Mouse (Mus musculus) brain, embryonic 18.5 days (tissue): ENCODE results near the gene Olfr1512.
A peak's percentile ranks its signal among the peaks of the same experiment; 100 is the strongest.
"Not testable (repeated sequence)": the region's sequence is repeated elsewhere in the genome, so short reads cannot be mapped to it uniquely, and the experiment has no call there.

Source experiments
- DNase-seq: peaks from one replicate; pipeline ENCODE4 v3.0.0-alpha.2; 2012; ENCODE audit warnings: low read depth, low spot score

The Olfr1512 gene

DNA sequence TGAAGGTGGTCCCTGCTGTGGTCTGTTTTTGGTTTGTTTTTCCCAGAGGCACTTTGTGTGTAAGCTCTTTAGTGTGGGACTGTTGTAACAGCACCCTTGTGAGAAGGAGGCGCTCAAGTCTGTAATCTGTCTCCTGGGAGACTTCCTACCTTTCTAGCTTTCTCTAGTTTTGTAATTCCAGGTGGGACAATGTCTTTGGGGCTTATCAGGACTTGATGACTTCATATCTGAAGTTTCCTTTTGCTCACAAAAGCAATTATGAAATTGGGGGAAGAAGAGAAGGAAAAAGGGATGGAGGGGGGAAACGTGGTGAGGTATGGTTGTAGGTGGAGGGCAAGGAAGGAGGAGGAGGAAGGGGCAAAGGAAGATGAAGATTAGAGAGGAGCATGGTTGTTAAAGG, at the start of gene Olfr1512:
TSS of gene Olfr1512 (minus strand) at position 101 of the 400 bp plus-strand sequence.
- DNase-seq: no peak

GRCm38 (mm10) chr14:52427686-52428085, 48.7 kb upstream of the Olfr1512 start:
- no peak for DNase-seq

DNA sequence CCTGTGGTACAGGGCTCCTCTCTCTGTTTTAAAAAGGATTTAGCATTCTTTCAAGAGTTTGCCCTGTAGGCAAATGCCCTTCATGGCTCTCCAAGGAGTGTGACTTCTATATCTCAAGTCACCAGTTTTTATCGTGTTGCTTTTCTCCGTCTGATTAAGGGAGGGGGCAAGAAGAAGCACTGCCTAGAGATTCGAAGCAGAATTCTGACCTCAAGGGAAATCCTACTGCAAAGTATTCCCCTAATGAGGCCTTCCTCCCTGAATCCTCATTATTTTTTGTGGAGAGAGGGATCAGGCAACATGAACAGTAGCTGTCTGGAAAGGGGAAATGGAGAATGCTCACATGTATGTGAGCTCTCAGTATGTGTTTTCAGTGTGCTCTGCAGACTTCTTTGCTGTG, 35.3 kb upstream of the Olfr1512 start, which contains the start of gene Olfr1510:
TSS of gene Olfr1510 (minus strand) at position 101 of the 400 bp plus-strand sequence.
- DNase-seq: no peak

DNA sequence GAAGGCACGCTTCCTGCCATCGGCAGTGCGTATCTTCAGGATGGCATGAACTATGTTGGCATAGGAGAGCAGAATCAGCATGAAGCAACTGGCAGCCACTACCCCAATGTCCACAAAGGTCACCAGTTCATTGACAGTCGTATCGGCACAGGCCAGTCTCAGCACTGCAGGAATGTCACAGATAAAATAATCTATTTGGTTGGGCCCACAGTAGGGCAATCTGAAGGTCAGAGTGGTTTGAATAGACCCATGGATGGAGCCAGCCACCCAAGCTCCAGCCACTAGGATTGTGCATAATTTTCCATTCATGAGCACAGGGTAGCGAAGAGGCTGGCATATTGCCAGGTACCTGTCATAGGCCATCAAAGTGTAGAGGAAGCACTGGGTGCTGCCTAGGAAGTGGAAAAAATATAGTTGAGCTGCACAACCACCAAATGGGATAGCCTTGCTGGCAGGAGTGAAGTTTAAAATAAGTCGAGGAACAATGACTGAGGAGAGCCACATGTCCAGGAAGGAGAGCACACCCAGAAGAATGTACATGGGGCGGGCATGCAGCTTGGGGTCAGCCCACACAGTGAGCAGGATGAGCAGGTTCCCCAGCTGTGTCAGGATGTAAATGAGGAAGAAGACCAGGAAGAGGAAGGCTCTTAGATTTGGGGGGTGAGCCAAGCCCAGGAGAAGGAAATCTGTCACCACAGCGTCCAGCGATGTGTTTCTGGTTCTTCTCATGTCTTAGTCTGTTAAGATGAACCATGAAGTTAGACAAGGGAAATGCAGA, 31.4 kb upstream of the Olfr1512 start:
- DNase-seq: not testable (repeated sequence)

- no peak for DNase-seq
Observed at GRCm38 (mm10) chr14:52397279-52397678, 18.3 kb upstream of the Olfr1512 start, which contains the start of gene Olfr1511. Gene Olfr1511 (minus strand): TSS chr14:52397379.

DNA sequence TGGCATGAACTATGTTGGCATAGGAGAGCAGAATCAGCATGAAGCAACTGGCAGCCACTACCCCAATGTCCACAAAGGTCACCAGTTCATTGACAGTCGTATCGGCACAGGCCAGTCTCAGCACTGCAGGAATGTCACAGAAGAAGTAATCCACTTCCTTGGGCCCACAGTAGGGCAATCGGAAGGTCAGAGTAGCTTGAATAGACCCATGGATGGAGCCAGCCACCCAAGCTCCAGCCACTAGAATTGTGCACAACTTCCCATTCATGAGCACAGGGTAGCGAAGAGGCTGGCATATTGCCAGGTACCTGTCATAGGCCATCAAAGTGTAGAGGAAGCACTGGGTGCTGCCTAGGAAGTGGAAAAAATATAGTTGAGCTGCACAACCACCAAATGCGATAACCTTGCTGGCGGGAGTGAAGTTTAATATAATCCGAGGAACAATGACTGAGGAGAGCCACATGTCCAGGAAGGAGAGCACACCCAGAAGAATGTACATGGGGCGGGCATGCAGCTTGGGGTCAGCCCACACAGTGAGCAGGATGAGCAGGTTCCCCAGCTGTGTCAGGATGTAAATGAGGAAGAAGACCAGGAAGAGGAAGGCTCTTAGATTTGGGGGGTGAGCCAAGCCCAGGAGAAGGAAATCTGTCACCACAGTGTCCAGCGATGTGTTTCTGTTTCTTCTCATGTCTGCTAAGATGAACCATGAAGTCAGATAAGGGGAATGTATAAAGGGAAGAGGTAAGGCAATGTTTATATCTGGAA, 11.3 kb upstream of the Olfr1512 start:
- DNase-seq: not testable (repeated sequence)

- DNase-seq: no peak
Observed at GRCm38 (mm10) chr14:52368741-52369140, 10.2 kb downstream of the Olfr1512 start.

DNA sequence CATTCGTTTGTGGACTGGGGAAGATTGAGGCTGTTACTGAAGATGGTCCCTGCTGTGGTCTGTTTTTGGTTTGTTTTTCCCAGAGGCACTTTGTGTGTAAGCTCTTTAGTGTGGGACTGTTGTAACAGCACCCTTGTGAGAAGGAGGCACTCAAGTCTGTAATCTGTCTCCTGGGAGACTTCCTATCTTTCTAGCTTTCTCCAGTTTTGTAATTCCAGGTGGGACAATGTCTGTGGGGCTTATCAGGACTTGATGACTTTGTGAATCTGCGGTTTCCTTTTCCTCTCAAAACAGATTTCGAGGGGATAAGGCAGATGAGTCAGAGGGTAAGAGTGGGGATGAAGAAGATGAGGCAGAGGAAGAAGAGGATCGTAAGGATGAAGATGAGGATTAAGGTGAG, 22.7 kb downstream of the Olfr1512 start, which contains the start of gene Olfr1513:
TSS of gene Olfr1513 (minus strand) at position 101 of the 400 bp plus-strand sequence.
- DNase-seq: no peak

DNA sequence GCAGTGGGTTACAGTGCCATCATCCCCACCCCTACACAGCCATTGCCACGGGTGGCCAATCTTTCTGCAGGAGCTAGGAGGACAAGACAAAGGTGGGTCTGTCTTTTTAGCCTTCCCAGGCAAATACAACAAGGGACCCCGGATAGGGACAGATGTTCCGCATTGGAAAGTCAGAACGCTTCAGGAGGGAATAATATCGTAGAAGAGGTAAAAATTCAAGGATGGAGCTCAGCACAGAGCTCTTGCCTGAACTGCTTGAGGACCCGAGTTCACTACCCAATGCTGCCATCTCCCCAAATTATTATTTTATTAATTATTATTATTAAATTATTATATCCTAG, 39.5 kb downstream of the Olfr1512 start:
- DNase-seq: no peak

- peak; percentile 71 for DNase-seq
Observed at GRCm38 (mm10) chr14:52338751-52339511, 40.0 kb downstream of the Olfr1512 start.

DNA sequence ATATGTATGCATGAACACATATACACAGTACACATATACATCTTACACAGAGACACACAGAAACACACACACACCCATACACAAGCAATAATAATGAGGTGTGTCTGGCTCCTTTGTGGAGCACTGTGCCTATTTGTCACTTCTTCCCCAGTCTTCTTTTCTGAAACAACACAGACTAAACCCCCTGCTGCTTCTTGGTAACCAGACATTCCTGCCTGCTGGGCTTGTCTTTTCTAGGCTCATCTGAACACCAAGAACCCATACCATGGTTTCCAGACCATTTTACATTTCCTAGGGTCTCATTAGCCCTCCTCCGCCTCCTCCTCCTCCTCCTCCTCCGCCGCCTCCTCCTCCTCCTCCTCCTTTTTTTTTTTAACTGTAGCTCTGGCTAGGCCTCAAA, 46.8 kb downstream of the Olfr1512 start:
- DNase-seq: no peak

DNA sequence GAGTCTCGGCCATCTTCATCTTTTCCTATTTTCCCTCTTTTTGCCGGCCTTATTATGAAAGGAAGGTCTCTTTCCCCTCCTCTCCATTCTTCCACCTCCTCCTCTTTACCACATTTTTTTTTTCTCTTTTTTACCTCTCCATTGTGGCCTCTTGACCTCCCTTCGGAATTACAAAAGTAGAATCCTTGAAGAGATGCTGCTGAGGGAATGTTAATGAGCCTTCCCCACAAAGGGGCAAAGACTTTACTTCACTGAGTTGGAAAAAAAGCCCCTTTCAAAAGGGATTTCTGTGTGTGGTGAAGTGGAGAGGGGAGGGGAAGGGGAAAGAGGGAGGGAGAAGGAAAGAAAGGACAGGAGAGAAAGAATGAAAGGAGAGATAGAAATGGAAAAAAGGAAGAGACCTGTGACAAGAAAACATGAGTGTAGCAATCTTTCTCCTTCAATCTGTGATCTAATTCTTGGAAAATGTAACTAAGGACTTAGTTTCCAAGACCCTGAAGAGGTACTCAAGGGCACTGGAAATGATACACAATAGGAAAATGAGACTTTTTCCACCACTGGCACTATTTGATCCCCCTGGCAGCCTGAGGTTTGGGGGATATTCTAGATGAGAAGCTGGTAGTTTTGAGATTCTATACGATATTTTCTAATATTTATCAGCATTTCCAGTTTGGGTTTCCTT, 47.8 kb downstream of the Olfr1512 start:
- no peak for DNase-seq

DNA sequence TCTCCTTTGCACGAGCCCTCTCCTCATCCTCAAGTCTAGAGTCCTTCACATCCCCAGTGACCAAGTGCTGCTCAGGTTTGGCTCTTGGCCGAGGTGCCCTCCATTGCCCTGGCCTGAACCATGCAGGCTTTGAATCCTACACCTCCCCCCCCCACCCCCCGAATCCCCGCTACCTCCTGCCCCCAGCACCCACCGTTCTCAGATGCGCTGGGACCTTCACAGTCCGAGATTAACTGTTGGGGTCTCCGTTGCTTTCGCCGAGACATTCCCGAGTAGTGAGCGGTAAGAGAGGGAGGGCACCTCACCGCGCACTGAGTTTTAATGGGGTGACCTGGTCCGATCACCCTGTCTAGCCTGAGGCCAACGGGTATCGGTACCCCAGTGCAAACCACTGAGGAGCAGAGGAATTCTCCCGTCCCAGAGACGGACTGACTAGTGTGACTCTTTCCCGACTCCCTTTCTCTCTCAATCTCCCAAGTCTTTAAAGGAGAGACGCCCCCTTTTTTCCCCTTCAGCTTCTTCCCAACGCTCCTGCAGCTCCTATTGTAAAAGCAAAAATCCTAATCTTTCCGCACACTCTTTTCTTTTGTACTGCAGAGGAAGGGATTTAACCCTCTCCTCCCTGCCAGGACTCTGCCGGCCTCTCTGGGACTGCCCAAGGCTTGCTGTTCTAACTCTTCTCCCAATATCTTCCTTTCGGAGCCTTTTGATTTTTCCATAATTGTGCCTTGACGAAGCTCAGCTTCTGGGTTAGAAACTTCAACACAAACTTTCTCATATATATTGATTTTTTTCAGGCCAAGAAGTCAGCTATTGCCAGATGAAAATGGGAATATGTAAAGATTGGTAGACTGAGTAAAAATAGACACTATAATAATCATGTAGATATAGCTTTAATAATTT, 50.8 kb downstream of the Olfr1512 start, which contains the start of gene Sall2:
TSS of gene Sall2 (minus strand) at position 853 of the 903 bp plus-strand sequence.
- no peak for DNase-seq

- DNase-seq: no peak
Observed at GRCm38 (mm10) chr14:52327375-52327901, 51.5 kb downstream of the Olfr1512 start.

DNA sequence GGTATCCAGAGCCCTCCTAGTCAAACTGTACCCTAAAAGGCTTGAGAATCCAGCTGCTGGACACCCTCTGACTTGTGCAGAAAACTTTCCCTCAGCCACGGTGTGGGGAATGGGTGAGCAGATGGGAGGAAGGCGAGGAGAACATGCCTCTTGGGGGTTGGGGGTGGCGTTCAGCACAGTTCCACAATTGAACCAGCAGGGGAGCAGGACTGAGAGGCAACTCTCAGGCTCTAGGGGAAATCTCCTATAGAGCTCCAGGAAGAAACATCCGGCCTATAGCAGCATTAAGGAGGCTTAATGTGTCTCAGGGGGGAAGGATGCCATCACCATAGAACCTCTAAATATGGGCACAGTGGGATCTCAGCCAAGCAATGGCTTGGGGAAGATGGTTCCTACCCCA, 53.1 kb downstream of the Olfr1512 start:
- no peak for DNase-seq
